Mouse (Mus musculus): ENCODE data around the gene Srp72. TPM values are rescaled to one million over a fixed set of nuclear protein-coding genes. Genes with fewer than 3 reads are reported as not detected.
"Not testable (repeated sequence)": the region's sequence is repeated elsewhere in the genome, so short reads cannot be mapped to it uniquely, and the experiment has no call there.

Gene Srp72
- polyA plus RNA-seq, 1 experiment, result 47.1 TPM

DNA sequence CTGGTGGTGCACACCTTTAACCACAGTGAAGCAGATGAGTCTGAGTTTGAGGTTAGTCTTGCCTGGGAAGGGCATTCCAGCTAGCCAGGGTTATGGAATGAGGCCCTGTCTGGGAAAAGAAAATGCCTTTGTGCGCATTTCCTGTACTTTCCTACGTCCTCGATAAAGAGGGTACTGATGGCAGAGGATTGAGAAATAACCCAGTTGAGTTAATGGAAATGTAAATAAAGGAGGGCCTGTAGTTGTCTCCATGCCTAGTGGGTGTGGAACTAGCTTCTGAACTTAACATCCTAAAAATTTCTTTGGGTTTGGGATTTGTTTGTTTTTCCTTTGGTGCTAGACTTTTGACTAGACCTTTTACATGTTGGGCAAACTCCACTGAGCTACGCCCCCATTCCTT is 19.0 kb upstream of the Srp72 start:
- no peaks in the 10 kb centered on the region for H3K27me3 ChIP-seq (ENCODE audit: control insufficient read depth, insufficient read depth, insufficient read length)
- peaks cover 84% of the 10 kb centered on the region for H3K79me2 ChIP-seq (ENCODE audit: control insufficient read depth, insufficient read depth)
- H3ac ChIP-seq (ENCODE audit: control insufficient read depth, insufficient read length, low read depth), result no peak overlapping the region
- peaks cover 49% of the 10 kb centered on the region for H3K79me3 ChIP-seq (ENCODE audit: low read depth)
- no peak for TF ChIP-seq MYOD1 (IDR thresholded peaks at IDR 0.05; ENCODE audit: control insufficient read depth, insufficient read length, low read depth)
- no peak for TF ChIP-seq MAX (IDR thresholded peaks at IDR 0.05)
- no peak for TF ChIP-seq CTCF (IDR thresholded peaks at IDR 0.05; ENCODE audit: control insufficient read depth, insufficient read depth, insufficient read length)
- no peak for TF ChIP-seq MYOG (IDR thresholded peaks at IDR 0.05; ENCODE audit: control insufficient read depth, extremely low read depth, insufficient read length)
- TF ChIP-seq USF1 (IDR thresholded peaks at IDR 0.05; ENCODE audit: low read depth), result no peak
- TF ChIP-seq CEBPB (IDR thresholded peaks at IDR 0.05; ENCODE audit: low read depth), result no peak
- no peak for TF ChIP-seq FOSL1 (IDR thresholded peaks at IDR 0.05; ENCODE audit: insufficient read depth, low read length, poor library complexity, severe bottlenecking)
- no peak overlapping the region for H3K4me3 ChIP-seq (ENCODE audit: insufficient read depth, poor library complexity, severe bottlenecking)
- peaks cover 52% of the 10 kb centered on the region for H3K36me3 ChIP-seq (ENCODE audit: control insufficient read depth, insufficient read depth)

DNA sequence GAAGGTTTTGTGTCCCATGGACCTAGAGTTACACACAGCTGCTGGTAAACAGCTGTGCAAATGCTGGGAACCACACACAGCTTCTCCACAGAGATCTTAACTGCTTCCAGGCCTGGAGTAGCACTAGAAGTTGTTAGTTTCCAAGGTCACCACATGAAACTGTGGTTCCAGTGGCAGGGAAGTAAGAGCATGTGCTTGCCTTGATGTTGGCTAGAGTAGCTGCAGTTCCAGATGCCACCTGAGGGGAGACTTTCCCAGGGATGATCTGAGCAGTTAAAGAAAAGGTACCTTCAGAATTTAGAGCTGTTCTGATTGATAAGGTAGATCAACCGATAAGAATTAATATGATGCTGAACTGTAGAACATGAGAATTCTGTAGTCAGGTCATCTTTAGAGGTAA is 16.5 kb upstream of the Srp72 start:
- H3K27me3 ChIP-seq (ENCODE audit: control insufficient read depth, insufficient read depth, insufficient read length), result no peaks in the 10 kb centered on the region
- TF ChIP-seq CTCF (IDR thresholded peaks at IDR 0.05; ENCODE audit: control insufficient read depth, insufficient read depth, insufficient read length), result no peak
- TF ChIP-seq USF1 (IDR thresholded peaks at IDR 0.05; ENCODE audit: low read depth), result no peak
- no peak for TF ChIP-seq MYOG (IDR thresholded peaks at IDR 0.05; ENCODE audit: control insufficient read depth, extremely low read depth, insufficient read length)
- TF ChIP-seq CEBPB (IDR thresholded peaks at IDR 0.05; ENCODE audit: low read depth), result no peak
- no peak for TF ChIP-seq FOSL1 (IDR thresholded peaks at IDR 0.05; ENCODE audit: insufficient read depth, low read length, poor library complexity, severe bottlenecking)
- TF ChIP-seq MYOD1 (IDR thresholded peaks at IDR 0.05; ENCODE audit: control insufficient read depth, insufficient read length, low read depth), result no peak
- TF ChIP-seq MAX (IDR thresholded peaks at IDR 0.05), result no peak
- no peak overlapping the region for H3ac ChIP-seq (ENCODE audit: control insufficient read depth, insufficient read length, low read depth)
- H3K4me3 ChIP-seq (ENCODE audit: insufficient read depth, poor library complexity, severe bottlenecking), result no peak overlapping the region
- peaks cover 40% of the 10 kb centered on the region for H3K79me3 ChIP-seq (ENCODE audit: low read depth)
- peaks cover 70% of the 10 kb centered on the region for H3K79me2 ChIP-seq (ENCODE audit: control insufficient read depth, insufficient read depth)
- peaks cover 72% of the 10 kb centered on the region for H3K36me3 ChIP-seq (ENCODE audit: control insufficient read depth, insufficient read depth)

DNA sequence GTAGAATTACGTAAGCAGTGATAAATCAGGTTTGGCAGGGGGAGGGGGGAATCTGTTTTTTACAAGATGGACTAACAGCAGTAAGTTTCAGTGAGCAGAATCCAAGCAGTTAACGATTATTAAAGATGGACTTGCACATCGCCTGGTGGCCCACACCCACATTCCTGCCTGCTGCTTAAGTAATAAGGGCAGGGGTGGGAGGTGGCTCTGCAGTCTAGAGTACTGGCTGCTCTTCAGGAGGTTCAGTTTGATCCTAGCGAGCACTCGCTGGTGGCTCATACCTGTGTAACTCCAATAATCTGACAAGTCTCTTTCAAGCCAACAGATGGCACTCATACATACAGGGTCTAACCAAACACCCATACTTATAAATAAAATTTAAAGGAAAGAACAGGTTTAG is 14.9 kb upstream of the Srp72 start:
- Histone ChIP-seq H3ac (ENCODE audit: control insufficient read depth, insufficient read length, low read depth) (no peak overlapping the region), H3K36me3 (ENCODE audit: control insufficient read depth, insufficient read depth) (peaks cover 77% of the 10 kb centered on the region)

GRCm38 (mm10) chr5:76962545-76962944 is 11.9 kb upstream of the Srp72 start:
- Histone ChIP-seq H3K79me2 (ENCODE audit: control insufficient read depth, insufficient read depth) (peaks cover 32% of the 10 kb centered on the region), H3K79me3 (ENCODE audit: low read depth) (peaks cover 12% of the 10 kb centered on the region), H3K4me3 (ENCODE audit: insufficient read depth, poor library complexity, severe bottlenecking) (no peak overlapping the region), H3K36me3 (ENCODE audit: control insufficient read depth, insufficient read depth) (peaks cover 87% of the 10 kb centered on the region), H3K27me3 (ENCODE audit: control insufficient read depth, insufficient read depth, insufficient read length) (no peaks in the 10 kb centered on the region), H3ac (ENCODE audit: control insufficient read depth, insufficient read length, low read depth) (no peak overlapping the region)
- TF ChIP-seq MYOD1 (IDR thresholded peaks at IDR 0.05; ENCODE audit: control insufficient read depth, insufficient read length, low read depth) (no peak), MYOG (IDR thresholded peaks at IDR 0.05; ENCODE audit: control insufficient read depth, extremely low read depth, insufficient read length) (no peak), CEBPB (IDR thresholded peaks at IDR 0.05; ENCODE audit: low read depth) (no peak), FOSL1 (IDR thresholded peaks at IDR 0.05; ENCODE audit: insufficient read depth, low read length, poor library complexity, severe bottlenecking) (peak; percentile 49)

More for the DNA sequence above, 14.9 kb upstream of the Srp72 start:
- H3K27me3 ChIP-seq (ENCODE audit: control insufficient read depth, insufficient read depth, insufficient read length), result no peaks in the 10 kb centered on the region
- TF ChIP-seq USF1 (IDR thresholded peaks at IDR 0.05; ENCODE audit: low read depth) (no peak), CTCF (IDR thresholded peaks at IDR 0.05; ENCODE audit: control insufficient read depth, insufficient read depth, insufficient read length) (no peak), CEBPB (IDR thresholded peaks at IDR 0.05; ENCODE audit: low read depth) (no peak), MYOD1 (IDR thresholded peaks at IDR 0.05; ENCODE audit: control insufficient read depth, insufficient read length, low read depth) (no peak), MYOG (IDR thresholded peaks at IDR 0.05; ENCODE audit: control insufficient read depth, extremely low read depth, insufficient read length) (no peak), MAX (IDR thresholded peaks at IDR 0.05) (no peak), FOSL1 (IDR thresholded peaks at IDR 0.05; ENCODE audit: insufficient read depth, low read length, poor library complexity, severe bottlenecking) (no peak)
- no peak overlapping the region for H3K4me3 ChIP-seq (ENCODE audit: insufficient read depth, poor library complexity, severe bottlenecking)
- H3K79me3 ChIP-seq (ENCODE audit: low read depth), result peaks cover 24% of the 10 kb centered on the region
- H3K79me2 ChIP-seq (ENCODE audit: control insufficient read depth, insufficient read depth), result peaks cover 54% of the 10 kb centered on the region

GRCm38 (mm10) chr5:76964651-76965050 is 9.8 kb upstream of the Srp72 start:
- no peak for TF ChIP-seq MAX (IDR thresholded peaks at IDR 0.05)
- TF ChIP-seq CEBPB (IDR thresholded peaks at IDR 0.05; ENCODE audit: low read depth), result no peak
- no peak for TF ChIP-seq USF1 (IDR thresholded peaks at IDR 0.05; ENCODE audit: low read depth)
- TF ChIP-seq CTCF (IDR thresholded peaks at IDR 0.05; ENCODE audit: control insufficient read depth, insufficient read depth, insufficient read length), result no peak
- no peak for TF ChIP-seq MYOG (IDR thresholded peaks at IDR 0.05; ENCODE audit: control insufficient read depth, extremely low read depth, insufficient read length)
- TF ChIP-seq FOSL1 (IDR thresholded peaks at IDR 0.05; ENCODE audit: insufficient read depth, low read length, poor library complexity, severe bottlenecking), result no peak
- no peak for TF ChIP-seq MYOD1 (IDR thresholded peaks at IDR 0.05; ENCODE audit: control insufficient read depth, insufficient read length, low read depth)
- H3K27me3 ChIP-seq (ENCODE audit: control insufficient read depth, insufficient read depth, insufficient read length), result no peaks in the 10 kb centered on the region
- H3ac ChIP-seq (ENCODE audit: control insufficient read depth, insufficient read length, low read depth), result no peak overlapping the region
- H3K4me3 ChIP-seq (ENCODE audit: insufficient read depth, poor library complexity, severe bottlenecking), result no peak overlapping the region
- H3K36me3 ChIP-seq (ENCODE audit: control insufficient read depth, insufficient read depth), result peaks cover 88% of the 10 kb centered on the region
- H3K79me2 ChIP-seq (ENCODE audit: control insufficient read depth, insufficient read depth), result peaks cover 13% of the 10 kb centered on the region
- H3K79me3 ChIP-seq (ENCODE audit: low read depth), result peaks cover 9% of the 10 kb centered on the region

DNA sequence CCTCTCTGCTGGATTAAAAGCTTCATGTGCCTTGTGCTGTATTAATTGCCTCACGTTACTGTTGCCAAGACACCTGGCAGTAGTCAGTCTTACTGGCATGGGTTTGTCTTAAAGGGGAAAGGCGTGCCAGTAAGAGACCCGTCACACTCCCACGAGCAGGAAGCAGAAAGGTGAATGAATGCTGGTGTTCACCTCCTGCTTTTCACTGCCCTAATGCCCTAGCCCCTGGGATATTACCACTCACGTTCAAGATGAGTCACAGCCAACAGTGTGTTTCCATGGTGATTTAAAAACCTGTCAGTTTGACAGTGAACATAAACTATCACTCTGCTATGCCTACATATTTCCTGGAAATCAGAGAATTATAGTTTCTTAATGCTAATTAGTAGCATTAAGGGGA is 5.2 kb upstream of the Srp72 start:
- Histone ChIP-seq H3K27me3 (ENCODE audit: control insufficient read depth, insufficient read depth, insufficient read length) (no peaks in the 10 kb centered on the region), H3K79me2 (ENCODE audit: control insufficient read depth, insufficient read depth) (peaks cover 8% of the 10 kb centered on the region), H3ac (ENCODE audit: control insufficient read depth, insufficient read length, low read depth) (no peak overlapping the region), H3K36me3 (ENCODE audit: control insufficient read depth, insufficient read depth) (peaks cover 51% of the 10 kb centered on the region), H3K4me3 (ENCODE audit: insufficient read depth, poor library complexity, severe bottlenecking) (no peak overlapping the region), H3K79me3 (ENCODE audit: low read depth) (peaks cover 3% of the 10 kb centered on the region)
- TF ChIP-seq MYOD1 (IDR thresholded peaks at IDR 0.05; ENCODE audit: control insufficient read depth, insufficient read length, low read depth) (no peak), MAX (IDR thresholded peaks at IDR 0.05) (no peak), FOSL1 (IDR thresholded peaks at IDR 0.05; ENCODE audit: insufficient read depth, low read length, poor library complexity, severe bottlenecking) (no peak), CEBPB (IDR thresholded peaks at IDR 0.05; ENCODE audit: low read depth) (no peak)

DNA sequence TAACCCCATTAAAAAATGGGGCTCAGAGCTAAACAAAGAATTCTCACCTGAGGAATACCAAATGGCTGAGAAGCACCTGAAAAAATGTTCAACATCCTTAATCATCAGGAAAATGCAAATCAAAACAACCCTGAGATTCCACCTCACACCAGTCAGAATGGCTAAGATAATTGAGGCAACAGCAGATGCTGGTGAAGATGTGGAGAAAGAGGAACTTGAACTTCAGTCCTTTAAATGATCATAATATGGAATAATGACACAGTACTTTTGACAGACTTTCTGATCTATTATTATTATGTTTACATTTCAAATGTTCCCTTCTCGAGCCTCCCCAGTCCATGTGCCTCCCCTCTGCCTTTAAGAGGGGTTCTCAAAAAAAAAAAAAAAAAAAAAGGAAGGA is 3.4 kb upstream of the Srp72 start:
- H3K79me2 ChIP-seq (ENCODE audit: control insufficient read depth, insufficient read depth), result peaks cover 26% of the 10 kb centered on the region
- not testable (repeated sequence) for H3K27me3 ChIP-seq (ENCODE audit: control insufficient read depth, insufficient read depth, insufficient read length); H3ac ChIP-seq (ENCODE audit: control insufficient read depth, insufficient read length, low read depth); H3K4me3 ChIP-seq (ENCODE audit: insufficient read depth, poor library complexity, severe bottlenecking)
- peaks cover 19% of the 10 kb centered on the region for H3K79me3 ChIP-seq (ENCODE audit: low read depth)
- H3K36me3 ChIP-seq (ENCODE audit: control insufficient read depth, insufficient read depth), result peaks cover 36% of the 10 kb centered on the region

All from C2C12 (cell line).